Mouse (Mus musculus) CH12.LX (cell line): ENCODE measurements at regions not wholly inside any gene's neighbourhood (a gene's known extent, or its start where the extent isn't known, plus 50 kb on each side); places are given as distances from the start of the nearest gene placed in this dataset.

Experiments
- DNase-seq: peaks from one replicate; pipeline ENCODE4 v3.0.0-alpha.2; 2013; ENCODE audit errors: extremely low read depth
- H3K27ac ChIP-seq: 2 replicates; pipeline ENCODE4 v1.5.1; 2012; ENCODE audit warnings: low read depth, mild to moderate bottlenecking, control low read depth, moderate library complexity; ENCODE audit not compliant: insufficient read depth
- H3K27me3 ChIP-seq: replicated peaks from 2 replicates; pipeline ENCODE3; 2012; ENCODE audit warnings: inconsistent platforms
- H3K36me3 ChIP-seq, 2 experiments: replicated peaks in 1 of 2; 2 replicates each; pipeline versions ENCODE3 to v1.6.1; 2012; ENCODE audit warnings: inconsistent platforms in 1 of 2, low read length in 1 of 2, mild to moderate bottlenecking in 1 of 2, mixed read lengths in 1 of 2, moderate library complexity in 1 of 2; ENCODE audit not compliant: control insufficient read depth in 1 of 2, insufficient read depth in 1 of 2
- H3K4me1 ChIP-seq, 2 experiments: 2 replicates each; pipeline ENCODE4 v1.6.1; 2012; ENCODE audit warnings: inconsistent platforms in 1 of 2, moderate library complexity in 1 of 2; ENCODE audit not compliant: insufficient read depth in 2 of 2, control insufficient read depth in 1 of 2
- H3K4me2 ChIP-seq: 2 replicates; pipeline ENCODE4 v1.6.1; 2012; ENCODE audit warnings: low read depth, mild to moderate bottlenecking, control low read depth; ENCODE audit not compliant: poor library complexity, insufficient read depth, severe bottlenecking
- H3K4me3 ChIP-seq, 3 experiments: fragments of 150-350 bp in 1 of 3; sonication (generic) in 1 of 3; replicated peaks in 1 of 3; 2 replicates each; pipeline versions ENCODE3 to v1.5.1; 2011 to 2012; ENCODE audit warnings: low read depth in 2 of 3, low read length in 2 of 3, mild to moderate bottlenecking in 2 of 3, moderate library complexity in 2 of 3, control low read depth in 1 of 3, improper control_type of control experiment in 1 of 3, inconsistent platforms in 1 of 3, mixed read lengths in 1 of 3; ENCODE audit not compliant: poor library complexity in 1 of 3
- H3K79me2 ChIP-seq: replicated peaks from 2 replicates; pipeline ENCODE4 v1.6.1; 2012; ENCODE audit warnings: mild to moderate bottlenecking, moderate library complexity; ENCODE audit not compliant: control insufficient read depth, poor library complexity, insufficient read depth, severe bottlenecking; ENCODE audit errors: extremely low read depth
- H3K9ac ChIP-seq: 2 replicates; pipeline ENCODE4 v1.6.1; 2012; ENCODE audit warnings: low read depth, mild to moderate bottlenecking, control low read depth, moderate library complexity; ENCODE audit not compliant: insufficient read depth
- H3K9me3 ChIP-seq: replicated peaks from 2 replicates; pipeline ENCODE3; 2012; ENCODE audit warnings: low read length, inconsistent platforms, mixed read lengths
- BHLHE40 ChIP-seq: IDR thresholded peaks from 2 replicates; pipeline ENCODE4 v1.6.1; 2011; ENCODE audit warnings: mild to moderate bottlenecking, low read depth, low read length, improper control_type of control experiment
- CHD1 ChIP-seq: IDR thresholded peaks from 2 replicates; pipeline ENCODE4 v1.6.1; 2012; ENCODE audit warnings: low read depth, low read length, improper control_type of control experiment, inconsistent platforms
- CHD2 ChIP-seq: IDR thresholded peaks from 2 replicates; pipeline ENCODE4 v1.6.1; 2011; ENCODE audit warnings: low read length, improper control_type of control experiment
- CTCF ChIP-seq, 2 experiments: IDR thresholded peaks in 1 of 2; conservative IDR thresholded peaks in 1 of 2; 2 replicates each; pipeline ENCODE4 v1.5.1; 2011 to 2012; ENCODE audit warnings: low read depth in 2 of 2, low read length in 2 of 2, improper control_type of control experiment in 1 of 2, inconsistent platforms in 1 of 2, mild to moderate bottlenecking in 1 of 2, moderate library complexity in 1 of 2
- E2F4 ChIP-seq: IDR thresholded peaks from 2 replicates; pipeline ENCODE4 v1.6.1; 2011; ENCODE audit warnings: low read depth, low read length, improper control_type of control experiment; ENCODE audit not compliant: insufficient replicate concordance
- ELF1 ChIP-seq: IDR thresholded peaks from 2 replicates; pipeline ENCODE4 v1.6.1; 2014; ENCODE audit warnings: low read depth, mild to moderate bottlenecking, inconsistent platforms, low read length, improper control_type of control experiment
- ETS1 ChIP-seq: conservative IDR thresholded peaks from 2 replicates; pipeline ENCODE4 v1.6.1; 2012; ENCODE audit warnings: low read depth, mild to moderate bottlenecking, inconsistent platforms, low read length, improper control_type of control experiment, moderate library complexity
- GABPA ChIP-seq: IDR thresholded peaks from 2 replicates; pipeline ENCODE4 v1.6.1; 2012; ENCODE audit warnings: low read depth, low read length, improper control_type of control experiment, inconsistent platforms; ENCODE audit not compliant: insufficient replicate concordance
- HCFC1 ChIP-seq: IDR thresholded peaks from 2 replicates; pipeline ENCODE4 v1.6.1; 2012; ENCODE audit warnings: low read depth, mild to moderate bottlenecking, inconsistent platforms, low read length, improper control_type of control experiment
- JUN ChIP-seq: IDR thresholded peaks from 2 replicates; pipeline ENCODE4 v1.6.1; 2011; ENCODE audit warnings: low read depth, mild to moderate bottlenecking, low read length, improper control_type of control experiment, moderate library complexity; ENCODE audit not compliant: insufficient read depth
- JUND ChIP-seq: conservative IDR thresholded peaks from 2 replicates; pipeline ENCODE4 v1.6.1; 2011; ENCODE audit warnings: low read depth, low read length, improper control_type of control experiment
- KAT2A ChIP-seq: IDR thresholded peaks from 2 replicates; pipeline ENCODE4 v1.6.1; 2012; ENCODE audit warnings: low read length, improper control_type of control experiment, inconsistent platforms; ENCODE audit not compliant: insufficient replicate concordance
- MAX ChIP-seq: IDR thresholded peaks from 2 replicates; pipeline ENCODE4 v1.6.1; 2011; ENCODE audit warnings: low read length, improper control_type of control experiment
- MEF2A ChIP-seq: IDR thresholded peaks from 2 replicates; pipeline ENCODE4 v1.6.1; 2014; ENCODE audit warnings: low read depth, mild to moderate bottlenecking, inconsistent platforms, low read length, improper control_type of control experiment, borderline replicate concordance
- MXI1 ChIP-seq: IDR thresholded peaks from 2 replicates; pipeline ENCODE4 v1.6.1; 2011; ENCODE audit warnings: mild to moderate bottlenecking, low read depth, low read length, improper control_type of control experiment
- NELFE ChIP-seq: IDR thresholded peaks from 2 replicates; pipeline ENCODE4 v1.6.1; 2011; ENCODE audit warnings: low read depth, low read length, improper control_type of control experiment
- NRF1 ChIP-seq: IDR thresholded peaks from 2 replicates; pipeline ENCODE4 v1.6.1; 2014; ENCODE audit warnings: low read depth, mild to moderate bottlenecking, inconsistent platforms, low read length, improper control_type of control experiment, moderate library complexity
- PAX5 ChIP-seq: IDR thresholded peaks from 2 replicates; pipeline ENCODE4 v1.6.1; 2012; ENCODE audit warnings: low read length, inconsistent platforms, mixed read lengths
- POLR2A ChIP-seq: IDR thresholded peaks from 2 replicates; pipeline ENCODE4 v1.6.1; 2011; ENCODE audit warnings: low read depth, mild to moderate bottlenecking, improper control_type of control experiment, low read length
- RAD21 ChIP-seq: IDR thresholded peaks from 2 replicates; pipeline ENCODE4 v1.6.1; 2011; ENCODE audit warnings: low read depth, mild to moderate bottlenecking, low read length, improper control_type of control experiment, moderate library complexity
- RCOR1 ChIP-seq: conservative IDR thresholded peaks from 2 replicates; pipeline ENCODE4 v1.6.1; 2012; ENCODE audit warnings: low read depth, mild to moderate bottlenecking, inconsistent platforms, low read length, improper control_type of control experiment
- SIN3A ChIP-seq: IDR thresholded peaks from 2 replicates; pipeline ENCODE4 v1.6.1; 2012; ENCODE audit warnings: low read length, improper control_type of control experiment, inconsistent platforms
- TCF12 ChIP-seq: IDR thresholded peaks from 2 replicates; pipeline ENCODE4 v1.6.1; 2014; ENCODE audit warnings: low read depth, mild to moderate bottlenecking, inconsistent platforms, low read length, improper control_type of control experiment
- UBTF ChIP-seq: IDR thresholded peaks from 2 replicates; pipeline ENCODE4 v1.6.1; 2012; ENCODE audit warnings: low read depth, mild to moderate bottlenecking, inconsistent platforms, low read length, improper control_type of control experiment, moderate library complexity
- USF1 ChIP-seq: IDR thresholded peaks from 2 replicates; pipeline ENCODE4 v1.6.1; 2014; ENCODE audit warnings: low read depth, mild to moderate bottlenecking, inconsistent platforms, low read length, improper control_type of control experiment
- USF2 ChIP-seq: conservative IDR thresholded peaks from 2 replicates; pipeline ENCODE4 v1.6.1; 2011; ENCODE audit warnings: low read depth, low read length, improper control_type of control experiment
- ZC3H11A ChIP-seq: IDR thresholded peaks from 2 replicates; pipeline ENCODE4 v1.6.1; 2012; ENCODE audit warnings: low read depth, mild to moderate bottlenecking, inconsistent platforms, low read length, improper control_type of control experiment
- ZKSCAN1 ChIP-seq: IDR thresholded peaks from 2 replicates; pipeline ENCODE4 v1.6.1; 2012; ENCODE audit warnings: low read depth, inconsistent platforms, low read length, improper control_type of control experiment, borderline replicate concordance
- dilution Hi-C: fragments of 300-500 bp; cut with MboI; formaldehyde crosslinking; loops from 2 replicates; pipeline ENCODE4 v1.14.3; 2020; ENCODE audit warnings: low sequenced_read_pairs; ENCODE audit not compliant: extremely low pct_unique_long_range_greater_than_20kb, extremely low pct_ligation_motif_present
- in situ Hi-C: fragments of 300-500 bp; cut with MboI; formaldehyde crosslinking; loops from 3 replicates; pipeline ENCODE4 v1.14.3; 2019; ENCODE audit warnings: low sequenced_read_pairs, low pct_ligation_motif_present, low pct_unique_long_range_greater_than_20kb, mixed read lengths

- dilution Hi-C loops = no loop called here
- H3K9me3 ChIP-seq = peaks cover 41% of the 10 kb centered on the region
- no peak for DNase-seq
Observed at GRCm38 (mm10) chr11:37806761-37807160, 571.0 kb upstream of the Tenm2 start.

GRCm38 (mm10) chr11:37798783-37799318, 563.1 kb upstream of the Tenm2 start:
- no peak overlapping the region for H3K4me3 ChIP-seq
- no peak for DNase-seq
- H3K4me2 ChIP-seq = no peak overlapping the region
- TF ChIP-seq E2F4 = no peak
- TF ChIP-seq TCF12 = no peak
- no peak for TF ChIP-seq PAX5
- TF ChIP-seq RAD21 = no peak
- no peak for TF ChIP-seq MAX
- no peak for TF ChIP-seq UBTF
- no peak for TF ChIP-seq MXI1
- TF ChIP-seq MEF2A = no peak
- no peak for TF ChIP-seq NELFE
- no peak for TF ChIP-seq CTCF (conservative IDR thresholded peaks at IDR 0.05 in 1 of 2, IDR thresholded peaks at IDR 0.05 in 1 of 2; ENCODE audit: low read depth in 2 of 2, low read length in 2 of 2)
- TF ChIP-seq ELF1 = no peak
- no peak for TF ChIP-seq ZC3H11A
- TF ChIP-seq SIN3A = no peak
- TF ChIP-seq POLR2A = no peak
- no peak for TF ChIP-seq BHLHE40
- no peak for TF ChIP-seq USF1
- TF ChIP-seq ETS1 = no peak
- no peak for TF ChIP-seq CHD1
- TF ChIP-seq HCFC1 = no peak
- no peaks in the 10 kb centered on the region for H3K27me3 ChIP-seq
- H3K79me2 ChIP-seq = no peaks in the 10 kb centered on the region
- in situ Hi-C loops = no loop called here
- H3K9ac ChIP-seq = no peak overlapping the region
- no peak overlapping the region for H3K27ac ChIP-seq
- dilution Hi-C loops = no loop called here
- H3K9me3 ChIP-seq = peaks cover 46% of the 10 kb centered on the region
- no peaks in the 10 kb centered on the region for H3K4me1 ChIP-seq
- H3K36me3 ChIP-seq = no peaks in the 10 kb centered on the region

More at GRCm38 (mm10) chr11:37806761-37807160, 571.0 kb upstream of the Tenm2 start:
- no peak overlapping the region for H3K27ac ChIP-seq
- H3K36me3 ChIP-seq = no peaks in the 10 kb centered on the region
- TF ChIP-seq ELF1 = no peak
- no peak for TF ChIP-seq NRF1
- no peak for TF ChIP-seq JUN
- TF ChIP-seq RCOR1 = no peak
- TF ChIP-seq CHD2 = no peak
- TF ChIP-seq ZKSCAN1 = no peak
- TF ChIP-seq SIN3A = no peak
- TF ChIP-seq JUND = no peak
- TF ChIP-seq MEF2A = no peak
- TF ChIP-seq MXI1 = no peak
- no peak for TF ChIP-seq PAX5
- no peak for TF ChIP-seq POLR2A
- no peak for TF ChIP-seq CHD1
- TF ChIP-seq GABPA = no peak
- TF ChIP-seq USF2 = no peak
- no peak for TF ChIP-seq KAT2A
- TF ChIP-seq, all 38 proteins: peak for 0
- Histone ChIP-seq H3K4me2 (no peak overlapping the region), H3K4me3 (no peak overlapping the region), H3K79me2 (no peaks in the 10 kb centered on the region), H3K9ac (no peak overlapping the region), H3K27me3 (no peaks in the 10 kb centered on the region), H3K4me1 (no peaks in the 10 kb centered on the region)
- in situ Hi-C loops = no loop called here
